Mouse (Mus musculus) common myeloid progenitor, adult 5-6 weeks (primary cell): ENCODE measurements around the gene Fbxl13. TPM values are rescaled to one million over a fixed set of nuclear protein-coding genes. Genes with fewer than 3 reads are reported as not detected.

Experiments used
- ATAC-seq: replicated peaks from 2 replicates; pipeline ENCODE4 v1.8.0; 2016; ENCODE audit warnings: low read depth, mild to moderate bottlenecking, moderate TSS enrichment, inconsistent platforms; ENCODE audit not compliant: poor library complexity, severe bottlenecking
- total RNA-seq: library from RNA; stranded (forward); fragments of 200-1000, 187-1606 nt; gene quantifications from 2 replicates; pipeline ENCODE4 v1.2.3, GENCODE M21; 2017

Fbxl13 gene
- total RNA-seq, 1 experiment from 2014 or later: 1.8 TPM

DNA sequence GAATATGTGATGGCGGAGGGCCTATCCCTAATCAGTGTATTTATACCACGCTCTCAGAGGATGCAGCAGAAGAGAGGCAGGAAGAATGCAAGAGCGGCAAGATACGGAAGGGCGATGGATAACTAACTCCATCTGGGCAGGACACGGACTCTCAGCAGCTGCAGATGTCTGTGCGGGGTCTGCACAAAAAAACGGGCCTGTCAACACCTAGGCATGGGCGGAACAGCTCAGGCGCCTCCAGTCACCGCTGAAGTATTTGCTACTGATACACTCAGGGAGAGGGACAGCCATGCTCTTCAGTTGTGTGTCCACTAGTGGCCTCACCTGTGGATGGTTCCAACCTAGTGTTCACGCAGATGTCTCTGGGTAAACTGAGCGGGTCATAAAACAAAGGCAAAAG is 57.2 kb downstream of the Fbxl13 start:
- no peak for ATAC-seq

DNA sequence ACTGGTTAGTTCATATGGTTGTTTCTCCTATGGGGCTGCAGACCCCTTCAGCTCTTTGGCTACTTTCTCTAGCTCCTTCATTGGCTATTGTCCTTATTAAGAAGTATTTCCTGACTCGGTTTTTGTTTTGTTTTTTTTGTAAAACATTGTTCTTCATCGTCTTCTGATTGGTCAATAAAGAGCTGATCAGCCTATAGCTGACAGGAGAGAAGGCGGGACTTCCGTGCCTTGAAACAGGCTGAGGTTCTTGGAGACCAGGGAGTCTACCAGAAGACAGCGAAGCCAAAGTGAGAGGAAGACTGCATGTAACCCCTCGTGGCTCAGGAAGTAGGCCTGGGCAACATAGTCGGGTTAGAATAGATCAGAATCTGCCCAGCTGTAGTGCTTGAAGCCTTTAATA is 57.8 kb downstream of the Fbxl13 start:
- no peak for ATAC-seq

DNA sequence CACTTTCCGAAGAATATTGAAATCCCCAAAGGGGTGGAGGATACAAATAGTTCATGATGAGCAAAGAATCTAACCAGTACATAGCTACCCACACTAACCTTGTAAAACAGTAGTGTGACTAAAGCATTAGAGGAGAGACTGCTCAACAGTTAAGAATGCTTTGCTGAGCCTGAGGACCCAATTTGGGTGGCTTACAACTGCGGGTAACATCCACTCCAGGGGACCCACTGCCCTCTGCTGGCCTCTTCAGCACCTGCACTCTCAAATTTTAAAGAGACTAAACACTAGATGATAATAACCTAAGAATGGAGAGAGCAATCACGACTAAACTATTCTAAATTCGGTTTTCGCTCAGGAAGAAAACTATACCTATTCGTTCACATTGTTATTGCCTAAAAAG is 58.7 kb downstream of the Fbxl13 start:
- peak; percentile 96 for ATAC-seq

DNA sequence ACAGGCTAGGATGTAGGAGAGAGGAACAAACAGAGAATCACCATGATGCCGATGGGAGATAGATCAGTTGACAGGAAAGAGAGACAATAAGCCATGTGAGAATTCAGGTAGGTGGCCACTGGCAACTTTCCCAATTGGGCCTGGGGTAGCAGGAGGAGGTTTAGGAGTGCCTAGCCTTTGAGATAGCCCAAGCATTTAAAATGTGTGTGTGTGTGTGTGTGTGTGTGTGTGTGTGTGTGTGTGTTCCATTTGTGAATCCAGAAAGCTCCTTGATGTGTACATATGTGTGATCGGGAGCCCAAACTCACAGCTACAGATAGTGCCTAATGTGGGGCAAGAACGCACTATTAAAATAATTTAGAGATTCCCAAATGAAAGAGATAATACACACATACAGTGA is 67.3 kb downstream of the Fbxl13 start:
- ATAC-seq: no peak

DNA sequence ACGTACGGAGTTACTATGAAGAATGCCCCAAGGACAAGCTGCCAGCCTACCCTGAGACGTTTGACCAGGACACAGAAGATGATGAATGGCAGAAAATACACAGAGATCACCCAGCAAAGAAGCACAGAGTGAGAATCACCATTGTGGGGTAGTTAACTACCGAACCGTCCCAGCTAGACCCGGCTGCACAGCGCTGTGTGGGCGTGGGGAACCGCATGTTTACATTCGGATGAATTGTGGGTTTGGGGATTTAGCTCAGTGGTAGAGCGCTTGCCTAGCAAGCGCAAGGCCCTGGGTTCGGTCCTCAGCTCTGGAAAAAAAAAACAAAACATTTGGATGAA is 70.3 kb downstream of the Fbxl13 start:
- no peak for ATAC-seq

DNA sequence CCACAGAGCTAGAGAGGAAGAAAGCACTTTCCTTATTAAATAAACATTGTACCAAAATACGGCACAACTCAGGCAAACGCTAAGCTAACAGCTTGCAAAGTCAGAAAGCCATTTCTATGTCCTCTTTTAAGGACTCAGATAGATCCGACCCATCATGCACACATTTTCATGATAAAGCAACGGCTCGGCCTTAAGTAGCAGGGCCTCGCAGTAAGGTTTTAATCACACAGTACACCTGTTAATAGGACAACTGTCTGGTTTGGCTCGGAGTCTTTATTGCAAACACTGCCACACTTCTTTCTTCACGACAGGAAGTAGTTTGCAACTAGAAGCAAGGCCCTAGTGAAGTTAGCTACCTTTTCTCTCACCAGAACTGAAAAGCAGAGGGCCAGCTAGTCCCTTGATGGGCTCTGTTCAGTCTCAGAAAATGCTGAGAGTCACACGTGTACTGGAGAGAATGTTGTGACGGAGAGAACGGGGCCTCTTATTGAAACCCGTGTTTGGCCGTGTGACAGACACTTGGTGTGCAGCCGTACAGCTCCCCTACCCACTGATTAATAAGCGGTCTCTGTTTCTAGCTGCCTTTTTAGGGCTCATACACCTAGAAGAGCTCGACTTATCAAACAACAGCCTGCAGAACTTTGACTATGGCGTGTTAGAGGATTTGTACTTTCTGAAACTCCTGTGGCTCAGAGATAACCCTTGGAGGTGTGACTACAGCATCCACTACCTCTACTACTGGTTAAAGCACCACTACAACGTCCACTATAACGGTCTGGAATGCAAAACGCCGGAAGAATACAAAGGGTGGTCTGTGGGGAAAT is 70.8 kb downstream of the Fbxl13 start:
- ATAC-seq: no peak

GRCm38 (mm10) chr5:21572764-21573416 is 72.5 kb downstream of the Fbxl13 start:
- no peak for ATAC-seq

- no peak for ATAC-seq
Observed at GRCm38 (mm10) chr5:21567784-21568183, 77.7 kb downstream of the Fbxl13 start.

GRCm38 (mm10) chr5:21565392-21566065 is 79.9 kb downstream of the Fbxl13 start:
- ATAC-seq: no peak

- peak; percentile 79 for ATAC-seq
Observed at GRCm38 (mm10) chr5:21563936-21564335, 81.5 kb downstream of the Fbxl13 start.

DNA sequence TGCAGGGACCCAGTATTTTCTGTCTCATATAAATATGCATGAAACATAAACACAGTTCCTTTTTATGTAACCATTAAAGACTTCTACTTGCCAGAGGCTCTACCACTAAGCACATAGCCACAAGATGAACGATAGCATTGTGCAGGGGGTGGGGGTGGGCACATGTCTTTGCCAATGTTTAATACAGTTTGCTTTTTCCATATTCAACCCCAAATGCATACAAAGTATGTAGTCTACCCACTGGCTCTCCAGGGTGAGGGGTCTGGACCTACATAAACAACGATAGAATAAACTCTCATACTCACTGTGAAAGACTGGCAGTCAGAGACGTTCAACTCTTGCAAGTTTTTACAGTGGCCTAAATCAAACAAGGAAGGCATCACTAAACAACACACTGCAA is 88.9 kb downstream of the Fbxl13 start:
- no peak for ATAC-seq

DNA sequence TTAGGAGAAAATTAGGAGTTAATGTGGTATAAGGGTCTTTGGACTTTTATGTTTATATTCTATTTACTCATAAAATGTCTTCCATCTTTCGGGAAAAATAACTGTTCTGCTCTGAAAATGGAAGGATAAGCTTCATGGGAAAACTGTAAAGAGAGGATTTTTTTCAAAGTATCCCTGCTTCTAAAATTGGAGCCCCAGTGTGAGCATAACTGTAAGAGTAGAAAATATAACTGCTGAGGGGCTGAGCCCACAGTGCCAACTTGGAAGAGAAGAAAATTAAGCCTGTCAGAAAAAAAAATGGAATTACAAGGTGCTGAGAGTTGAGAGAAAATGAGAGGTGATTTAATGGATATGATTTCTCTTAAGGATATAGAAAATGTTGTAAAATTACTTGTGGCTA is 90.7 kb downstream of the Fbxl13 start:
- no peak for ATAC-seq

GRCm38 (mm10) chr5:21553685-21554084 is 91.7 kb downstream of the Fbxl13 start:
- ATAC-seq: no peak

- peak; percentile 87 for ATAC-seq
Observed at GRCm38 (mm10) chr5:21547005-21547404, 98.4 kb downstream of the Fbxl13 start.

DNA sequence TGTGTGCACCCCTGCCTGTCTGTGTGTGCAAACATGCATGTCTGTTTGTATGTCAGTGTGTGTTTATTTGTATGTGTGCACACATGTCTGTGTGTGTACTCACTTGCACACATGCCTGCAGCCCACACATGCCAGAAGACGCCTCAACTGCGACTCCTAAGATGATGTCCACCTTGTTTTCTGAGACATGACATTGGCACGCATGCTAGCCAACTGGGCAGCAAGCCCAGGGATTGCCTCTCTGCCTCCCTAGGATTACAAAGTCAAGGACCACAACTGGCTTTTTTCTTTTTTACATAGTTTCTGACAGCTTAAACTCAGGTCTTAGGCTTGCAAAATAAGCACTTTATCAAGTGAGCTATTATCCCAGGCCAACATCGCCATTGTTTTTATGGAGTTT is 99.6 kb downstream of the Fbxl13 start:
- no peak for ATAC-seq

DNA sequence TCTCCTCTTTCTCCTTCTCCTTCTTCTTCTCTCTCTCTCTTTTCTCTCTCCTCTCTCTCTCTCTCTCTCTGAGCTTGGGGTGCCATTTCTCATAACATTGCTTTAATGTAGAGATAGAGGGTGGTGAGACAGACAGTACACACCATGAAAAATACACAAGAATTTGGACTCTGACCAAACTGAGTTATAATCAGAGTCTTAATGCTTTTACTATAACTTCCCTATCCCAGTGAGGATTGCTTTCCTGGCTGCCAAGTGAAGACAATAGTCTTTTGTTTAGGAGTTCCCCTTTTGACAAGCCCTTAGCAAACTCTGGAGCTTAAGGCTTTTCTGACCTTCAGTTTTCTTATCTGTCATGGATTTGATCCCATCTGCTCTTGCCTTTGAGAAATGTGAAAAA is 100.2 kb downstream of the Fbxl13 start:
- no peak for ATAC-seq

- ATAC-seq: no peak
Observed at GRCm38 (mm10) chr5:21544821-21545220, 100.6 kb downstream of the Fbxl13 start.

GRCm38 (mm10) chr5:21543409-21544201 is 101.8 kb downstream of the Fbxl13 start, which contains the start of gene Lrrc17:
Lrrc17 (plus strand) TSS chr5:21543559.
- ATAC-seq: no peak

GRCm38 (mm10) chr5:21542226-21542625 is 103.2 kb downstream of the Fbxl13 start:
- no peak for ATAC-seq

DNA sequence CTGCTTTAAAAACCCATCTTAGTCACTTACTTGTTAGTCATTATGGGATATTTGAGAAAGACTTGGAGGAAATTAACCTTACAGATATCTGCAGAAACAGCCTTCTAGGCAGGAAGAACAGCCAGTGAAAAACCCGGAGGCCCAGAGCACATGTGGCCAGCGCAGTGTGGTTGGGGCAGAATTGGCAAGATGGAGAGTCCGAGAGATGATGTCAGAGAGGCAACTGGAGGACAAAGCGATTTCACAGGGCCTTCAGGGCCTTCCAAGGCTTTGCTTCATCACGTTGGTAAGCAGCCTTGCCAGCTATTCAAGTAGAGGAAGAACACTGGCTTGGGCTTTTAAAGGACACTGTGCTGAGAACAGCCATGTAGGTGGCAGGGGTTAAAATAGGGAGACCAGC is 112.5 kb downstream of the Fbxl13 start:
- ATAC-seq: no peak
